Mouse (Mus musculus): ENCODE results near the gene Olr1. TPM values are rescaled to one million over a fixed set of nuclear protein-coding genes. Genes with fewer than 3 reads are reported as not detected.

Gene Olr1
- total RNA-seq (2021) (under 1 TPM; 0.07 to 0.21 TPM), polyA plus RNA-seq (2012; rRNA removed) (0.06 TPM in 2 replicates)
- long read RNA-seq: 0 reads

DNA sequence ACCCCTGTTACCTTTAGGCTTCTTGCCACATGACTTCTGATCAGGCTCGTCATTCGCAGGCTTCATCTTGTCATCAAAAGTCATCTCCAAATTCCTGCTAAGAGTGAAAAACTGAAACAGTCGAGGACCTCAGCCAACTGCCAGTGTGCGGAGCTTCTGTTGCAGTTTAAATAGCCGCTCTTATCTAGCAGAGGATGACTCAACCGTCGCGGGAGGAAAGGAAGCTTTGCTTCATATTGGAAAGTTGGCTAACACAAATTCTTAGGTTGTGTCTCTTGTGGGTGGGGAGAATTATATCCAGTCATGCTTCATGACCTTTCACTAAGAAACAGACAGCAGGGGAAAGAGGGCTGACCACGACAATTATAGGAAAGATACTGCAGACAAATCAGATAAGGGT lies at the start of gene Olr1:
Gene Olr1, minus strand, starts transcription at position 142 of the 400 bp plus-strand sequence.
- no peak for TF ChIP-seq EP300 (IDR thresholded peaks at IDR 0.05; ENCODE audit: insufficient read depth, low read depth, low read length)
- no peak for TF ChIP-seq CTCF (IDR thresholded peaks at IDR 0.05)
- no peak for TF ChIP-seq POLR2A (IDR thresholded peaks at IDR 0.05; ENCODE audit: insufficient read depth, low read depth, low read length)
- no peaks in the 10 kb centered on the region for H3K36me3 ChIP-seq (ENCODE audit: control insufficient read depth, insufficient read depth, low read length)
- intact Hi-C loops (cut with DNase I): no loop called here
- H3K27me3 ChIP-seq (ENCODE audit: control insufficient read depth, insufficient read depth, low read length): no peaks in the 10 kb centered on the region
- H3K4me3 ChIP-seq: no peak within 1 kb of the TSS
- 13% methylated on average over 9 of the region's 9 CpGs for WGBS
- no peaks in the 10 kb centered on the region for H3K4me1 ChIP-seq (ENCODE audit: control insufficient read depth, insufficient read depth, low read length)
- H3K27ac ChIP-seq: no peak within 1 kb of the TSS
- no peak within 1 kb of the TSS for H3K9ac ChIP-seq (ENCODE audit: low read depth, low read length)
- H3K79me2 ChIP-seq (replicated peaks; ENCODE audit: control insufficient read depth, insufficient read depth, low read length): no peaks in the 10 kb centered on the region
- DNase-seq: no peak

DNA sequence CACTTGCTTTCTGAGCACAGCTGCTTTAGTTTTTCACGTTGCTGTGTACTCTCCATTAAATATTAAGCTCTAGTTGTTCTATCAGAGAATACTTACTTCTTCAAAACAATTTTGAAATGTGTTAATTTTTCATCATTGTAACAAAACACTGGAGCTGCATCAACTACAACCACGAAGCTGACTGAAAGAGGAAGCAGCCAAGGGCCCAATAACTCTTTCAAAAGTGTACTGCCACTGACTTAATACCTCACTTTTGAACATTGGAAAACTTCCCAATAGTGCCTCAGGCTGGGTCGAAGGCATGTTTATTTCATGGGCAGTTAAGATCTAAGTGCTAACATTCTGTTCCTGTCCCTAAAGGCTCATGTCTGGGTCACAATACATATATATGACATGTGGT lies 41.0 kb upstream of the Olr1 start:
- WGBS: 68% methylated on average over 3 of the region's 3 CpGs

GRCm38 (mm10) chr6:129547277-129547676 lies 40.3 kb upstream of the Olr1 start:
- no peaks in the 10 kb centered on the region for H3K27me3 ChIP-seq (ENCODE audit: control insufficient read depth, insufficient read depth, low read length)
- H3K79me2 ChIP-seq (replicated peaks; ENCODE audit: control insufficient read depth, insufficient read depth, low read length): no peaks in the 10 kb centered on the region
- no peak for DNase-seq
- no peak overlapping the region for H3K9ac ChIP-seq (ENCODE audit: low read depth, low read length)
- peaks cover 3% of the 10 kb centered on the region for H3K4me1 ChIP-seq (ENCODE audit: control insufficient read depth, insufficient read depth, low read length)
- intact Hi-C loops (cut with DNase I): no loop called here
- 79% methylated on average over 2 of the region's 2 CpGs for WGBS
- H3K36me3 ChIP-seq (ENCODE audit: control insufficient read depth, insufficient read depth, low read length): peaks cover 9% of the 10 kb centered on the region
- no peak overlapping the region for H3K27ac ChIP-seq
- TF ChIP-seq CTCF (IDR thresholded peaks at IDR 0.05) (no peak), EP300 (IDR thresholded peaks at IDR 0.05; ENCODE audit: insufficient read depth, low read depth, low read length) (no peak), POLR2A (IDR thresholded peaks at IDR 0.05; ENCODE audit: insufficient read depth, low read depth, low read length) (no peak)
- no peak overlapping the region for H3K4me3 ChIP-seq

More for the DNA sequence above, 41.0 kb upstream of the Olr1 start:
- intact Hi-C loops (cut with DNase I): no loop called here
- H3K4me3 ChIP-seq: no peak overlapping the region
- peaks cover 3% of the 10 kb centered on the region for H3K4me1 ChIP-seq (ENCODE audit: control insufficient read depth, insufficient read depth, low read length)
- peaks cover 2% of the 10 kb centered on the region for H3K36me3 ChIP-seq (ENCODE audit: control insufficient read depth, insufficient read depth, low read length)
- H3K27ac ChIP-seq: no peak overlapping the region
- TF ChIP-seq POLR2A (IDR thresholded peaks at IDR 0.05; ENCODE audit: insufficient read depth, low read depth, low read length) (no peak), CTCF (IDR thresholded peaks at IDR 0.05) (no peak), EP300 (IDR thresholded peaks at IDR 0.05; ENCODE audit: insufficient read depth, low read depth, low read length) (no peak)
- H3K9ac ChIP-seq (ENCODE audit: low read depth, low read length): no peak overlapping the region
- no peaks in the 10 kb centered on the region for H3K79me2 ChIP-seq (replicated peaks; ENCODE audit: control insufficient read depth, insufficient read depth, low read length)
- no peak for DNase-seq
- H3K27me3 ChIP-seq (ENCODE audit: control insufficient read depth, insufficient read depth, low read length): no peaks in the 10 kb centered on the region

- intact Hi-C loops (cut with DNase I): no loop called here
- Histone ChIP-seq H3K36me3 (ENCODE audit: control insufficient read depth, insufficient read depth, low read length) (peaks cover 9% of the 10 kb centered on the region), H3K9ac (ENCODE audit: low read depth, low read length) (no peak overlapping the region), H3K27ac (no peak overlapping the region; the same call in 1 of the 2 replicates), H3K4me3 (no peak overlapping the region), H3K79me2 (replicated peaks; ENCODE audit: control insufficient read depth, insufficient read depth, low read length) (no peaks in the 10 kb centered on the region), H3K27me3 (ENCODE audit: control insufficient read depth, insufficient read depth, low read length) (no peaks in the 10 kb centered on the region), H3K4me1 (ENCODE audit: control insufficient read depth, insufficient read depth, low read length) (peaks cover 3% of the 10 kb centered on the region)
- 0 out of 2 replicates have a peak, but pooled peaks have one; percentile 25 for TF ChIP-seq EP300 (IDR thresholded peaks at IDR 0.05; ENCODE audit: insufficient read depth, low read depth, low read length)
- TF ChIP-seq POLR2A (IDR thresholded peaks at IDR 0.05; ENCODE audit: insufficient read depth, low read depth, low read length): 0 out of 2 replicates have a peak, but pooled peaks have one; percentile 24
- peak; percentile 99; the same call in 1 of the 2 replicates for TF ChIP-seq CTCF (IDR thresholded peaks at IDR 0.05)
- 45% methylated on average over 6 of the region's 6 CpGs for WGBS
- DNase-seq: peak; percentile 55 to 68
Observed at GRCm38 (mm10) chr6:129543709-129544606, 37.0 kb upstream of the Olr1 start.

DNA sequence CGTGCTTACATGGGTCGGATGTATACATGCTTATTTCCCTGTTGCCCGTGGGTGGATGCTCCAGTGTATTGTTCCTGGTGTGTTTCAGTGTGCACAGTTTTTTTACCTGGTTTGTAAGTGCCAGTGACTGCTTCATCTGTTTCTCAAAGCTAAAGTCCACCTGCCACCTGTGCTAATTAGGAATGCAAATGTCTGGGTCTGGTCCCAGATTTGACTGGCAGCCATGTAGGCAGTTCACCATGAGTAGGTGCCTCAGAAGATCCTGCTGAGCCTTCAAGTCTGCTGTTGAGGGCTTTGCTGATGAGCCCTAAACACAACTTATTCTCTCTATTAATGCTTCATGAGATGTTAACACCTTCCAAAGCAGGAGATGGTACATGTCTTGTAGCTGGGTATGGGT lies 35.6 kb upstream of the Olr1 start:
- Histone ChIP-seq H3K9ac (ENCODE audit: low read depth, low read length) (no peak overlapping the region), H3K27ac (no peak overlapping the region; the same call in 1 of the 2 replicates), H3K27me3 (ENCODE audit: control insufficient read depth, insufficient read depth, low read length) (no peaks in the 10 kb centered on the region), H3K4me1 (ENCODE audit: control insufficient read depth, insufficient read depth, low read length) (peaks cover 3% of the 10 kb centered on the region), H3K36me3 (ENCODE audit: control insufficient read depth, insufficient read depth, low read length) (peaks cover 19% of the 10 kb centered on the region), H3K4me3 (no peak overlapping the region), H3K79me2 (replicated peaks; ENCODE audit: control insufficient read depth, insufficient read depth, low read length) (no peaks in the 10 kb centered on the region)
- intact Hi-C loops (cut with DNase I): no loop called here
- 96% methylated on average over 3 of the region's 3 CpGs for WGBS
- no peak for DNase-seq
- no peak for TF ChIP-seq CTCF (IDR thresholded peaks at IDR 0.05)
- no peak for TF ChIP-seq POLR2A (IDR thresholded peaks at IDR 0.05; ENCODE audit: insufficient read depth, low read depth, low read length)
- TF ChIP-seq EP300 (IDR thresholded peaks at IDR 0.05; ENCODE audit: insufficient read depth, low read depth, low read length): no peak

DNA sequence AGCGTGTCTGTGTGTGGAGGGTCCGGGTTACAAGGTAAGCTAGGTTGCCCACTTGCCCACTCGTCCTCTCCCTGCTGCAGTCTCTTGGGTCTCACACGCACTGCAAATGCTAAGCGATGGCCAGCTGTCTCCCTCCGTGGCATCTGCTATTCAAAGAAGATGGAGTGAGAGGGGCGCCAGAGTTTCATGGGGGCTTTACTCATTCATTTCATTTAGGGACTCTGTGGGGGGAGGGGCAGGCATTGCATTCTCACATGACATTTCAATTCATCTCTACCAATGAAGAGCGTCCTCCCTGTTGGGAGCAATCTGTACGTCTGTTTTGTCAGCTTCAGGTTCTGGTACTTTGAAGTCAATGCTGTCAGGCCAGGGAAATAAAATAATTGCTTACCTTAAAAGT lies 35.0 kb upstream of the Olr1 start:
- no peak for DNase-seq
- intact Hi-C loops (cut with DNase I): no loop called here
- H3K36me3 ChIP-seq (ENCODE audit: control insufficient read depth, insufficient read depth, low read length): peaks cover 22% of the 10 kb centered on the region
- peaks cover 3% of the 10 kb centered on the region for H3K4me1 ChIP-seq (ENCODE audit: control insufficient read depth, insufficient read depth, low read length)
- no peaks in the 10 kb centered on the region for H3K27me3 ChIP-seq (ENCODE audit: control insufficient read depth, insufficient read depth, low read length)
- TF ChIP-seq EP300 (IDR thresholded peaks at IDR 0.05; ENCODE audit: insufficient read depth, low read depth, low read length): no peak
- TF ChIP-seq POLR2A (IDR thresholded peaks at IDR 0.05; ENCODE audit: insufficient read depth, low read depth, low read length): no peak
- TF ChIP-seq CTCF (IDR thresholded peaks at IDR 0.05): no peak
- H3K79me2 ChIP-seq (replicated peaks; ENCODE audit: control insufficient read depth, insufficient read depth, low read length): no peaks in the 10 kb centered on the region
- no peak overlapping the region for H3K27ac ChIP-seq
- WGBS: 88% methylated on average over 9 of the region's 9 CpGs
- H3K9ac ChIP-seq (ENCODE audit: low read depth, low read length): no peak overlapping the region
- no peak overlapping the region for H3K4me3 ChIP-seq

All from heart, adult 2 months (tissue).